21 mouse cellular contexts compared by ENCODE assay signal in genomic region chr1:59291652-59292051, GRCm38 (mm10). TPM values are rescaled to one million over a fixed set of nuclear protein-coding genes. Genes with fewer than 3 reads are reported as not detected.
A peak's percentile ranks its signal among the peaks of the same experiment; 100 is the strongest.
DNase-seq lines count a peak whose midpoint lies in the region; ATAC-seq lines count a peak whose summit lies in the region.
"Had no signal": no experiment of that assay in that cellular context is flagged by ENCODE, and none has a peak within 500 bp of the region (broad histone marks: within the 10 kb centered on the region; RNA-seq: fewer than 3 reads in every experiment).

No protein-coding gene starts in this region.

- no peak for ATAC-seq in heart, embryonic 11.5 days (replicated peaks; ENCODE audit: insufficient number of reproducible peaks, low FRiP score, low TSS enrichment)
- ATAC-seq in midbrain, embryonic 16.5 days = peak; percentile 67; the same call in 1 of the 2 replicates
- ATAC-seq in midbrain, embryonic 14.5 days (ENCODE audit: low FRiP score, low TSS enrichment) = no peak
- ATAC-seq in limb, embryonic 11.5 days (ENCODE audit: insufficient number of reproducible peaks, low FRiP score, low TSS enrichment, low read depth) = no peak
- ATAC-seq: activated CD4-positive, CD25-positive, alpha-beta regulatory T cell, adult 4 months; forebrain, postnatal 0 days; intestine, embryonic 15.5 days; Patski had no signal

- H3K27me3 ChIP-seq in heart, embryonic 11.5 days (ENCODE audit: control insufficient read depth, insufficient read depth, low read length) = no peaks in the 10 kb centered on the region
- no peaks in the 10 kb centered on the region for H3K27me3 ChIP-seq in midbrain, embryonic 16.5 days (ENCODE audit: control insufficient read depth, insufficient read depth, low read depth, low read length)
- no peaks in the 10 kb centered on the region for H3K27me3 ChIP-seq in midbrain, embryonic 14.5 days (ENCODE audit: control insufficient read depth, insufficient read depth, low read length)
- no peaks in the 10 kb centered on the region for H3K27me3 ChIP-seq in limb, embryonic 11.5 days (ENCODE audit: control insufficient read depth, insufficient read depth, low read length)
- H3K27me3 ChIP-seq: CH12.LX; embryonic facial prominence, embryonic 12.5 days; intestine, embryonic 15.5 days; Patski had no signal

- H3K9ac ChIP-seq in heart, embryonic 11.5 days (ENCODE audit: low read depth, low read length) = no peak overlapping the region
- no peak overlapping the region for H3K9ac ChIP-seq in midbrain, embryonic 16.5 days (ENCODE audit: low read depth, low read length)
- H3K9ac ChIP-seq in midbrain, embryonic 14.5 days (replicated peaks; ENCODE audit: low read length) = no peak overlapping the region
- no peak overlapping the region for H3K9ac ChIP-seq in limb, embryonic 11.5 days (ENCODE audit: low read length)
- H3K9ac ChIP-seq: embryonic facial prominence, embryonic 12.5 days; forebrain, postnatal 0 days; hindbrain, embryonic 14.5 days; intestine, embryonic 15.5 days had no signal

- peak; percentile 35 for DNase-seq in heart, adult 11 months
- no peak for DNase-seq in midbrain, embryonic 14.5 days
- peak; percentile 38 for DNase-seq in limb, embryonic 11.5 days (ENCODE audit: low spot score)
- DNase-seq in right cerebral cortex, adult 2 months (ENCODE audit: low spot score in 2 of 2) = no peak
- DNase-seq: adrenal gland, postnatal 14 days; cerebellum, adult 2 months; cerebellum, postnatal 10 days; forebrain, postnatal 0 days; gastrocnemius, adult 2 months; gastrocnemius, postnatal 25 days; heart, postnatal 10 days; heart, postnatal 4 days had no signal

- no peak overlapping the region for H3K4me3 ChIP-seq in heart, embryonic 11.5 days (ENCODE audit: low read depth, low read length)
- no peak overlapping the region for H3K4me3 ChIP-seq in midbrain, embryonic 16.5 days (ENCODE audit: low read depth, low read length)
- no peak overlapping the region for H3K4me3 ChIP-seq in midbrain, embryonic 14.5 days (replicated peaks; ENCODE audit: low read depth, low read length)
- no peak overlapping the region for H3K4me3 ChIP-seq in limb, embryonic 11.5 days (ENCODE audit: low read depth, low read length)
- H3K4me3 ChIP-seq: embryonic facial prominence, embryonic 12.5 days; gastrocnemius, adult 2 months; intestine, embryonic 15.5 days had no signal

- 56% methylated on average over 2 of the region's 2 CpGs for WGBS in heart, embryonic 11.5 days (ENCODE audit: insufficient replicate concordance)
- 37% methylated on average over 2 of the region's 2 CpGs for WGBS in midbrain, embryonic 16.5 days
- WGBS in midbrain, embryonic 14.5 days = 37% methylated on average over 2 of the region's 2 CpGs
- 16% methylated on average over 2 of the region's 2 CpGs for WGBS in limb, embryonic 11.5 days

- H3K9me3 ChIP-seq in heart, embryonic 11.5 days (replicated peaks; ENCODE audit: control insufficient read depth, low read length) = no peaks in the 10 kb centered on the region
- H3K9me3 ChIP-seq in midbrain, embryonic 16.5 days (replicated peaks; ENCODE audit: control insufficient read depth, low read length, poor library complexity, severe bottlenecking) = no peaks in the 10 kb centered on the region
- 0 out of 2 replicates have a peak, but pooled peaks cover 3% of the 10 kb centered on the region for H3K9me3 ChIP-seq in midbrain, embryonic 14.5 days (ENCODE audit: control insufficient read depth, low read length)
- H3K9me3 ChIP-seq in limb, embryonic 11.5 days (ENCODE audit: control insufficient read depth, low read length) = no peaks in the 10 kb centered on the region
- H3K9me3 ChIP-seq: embryonic facial prominence, embryonic 12.5 days; intestine, embryonic 15.5 days had no signal

- no peaks in the 10 kb centered on the region for H3K4me1 ChIP-seq in heart, embryonic 11.5 days (ENCODE audit: control insufficient read depth, insufficient read depth, low read length)
- no peaks in the 10 kb centered on the region for H3K4me1 ChIP-seq in midbrain, embryonic 16.5 days (ENCODE audit: control insufficient read depth, insufficient read depth, low read length)
- H3K4me1 ChIP-seq in midbrain, embryonic 14.5 days (ENCODE audit: control insufficient read depth, insufficient read depth, low read length) = no peaks in the 10 kb centered on the region
- peaks cover 7% of the 10 kb centered on the region; the same call in 1 of the 2 replicates for H3K4me1 ChIP-seq in limb, embryonic 11.5 days (ENCODE audit: control insufficient read depth, insufficient read depth, low read length)
- H3K4me1 ChIP-seq: intestine, embryonic 15.5 days had no signal

- H3K36me3 ChIP-seq in heart, embryonic 11.5 days (ENCODE audit: control insufficient read depth, insufficient read depth, low read length) = no peaks in the 10 kb centered on the region
- no peaks in the 10 kb centered on the region for H3K36me3 ChIP-seq in midbrain, embryonic 16.5 days (ENCODE audit: control insufficient read depth, insufficient read depth, low read length)
- H3K36me3 ChIP-seq in midbrain, embryonic 14.5 days (ENCODE audit: control insufficient read depth, insufficient read depth, low read length) = no peaks in the 10 kb centered on the region
- H3K36me3 ChIP-seq in limb, embryonic 11.5 days (ENCODE audit: control insufficient read depth, insufficient read depth, low read length) = no peaks in the 10 kb centered on the region
- H3K36me3 ChIP-seq: embryonic facial prominence, embryonic 12.5 days; intestine, embryonic 15.5 days had no signal

- no peak overlapping the region for H3K27ac ChIP-seq in heart, embryonic 11.5 days (ENCODE audit: low read depth, low read length)
- H3K27ac ChIP-seq in midbrain, embryonic 16.5 days (ENCODE audit: low read length) = no peak overlapping the region
- H3K27ac ChIP-seq in midbrain, embryonic 14.5 days (replicated peaks; ENCODE audit: low read depth, low read length) = no peak overlapping the region
- peak overlapping the region; percentile 45; the same call in 1 of the 2 replicates for H3K27ac ChIP-seq in limb, embryonic 11.5 days (replicated peaks; ENCODE audit: low read depth, low read length)
- H3K27ac ChIP-seq: embryonic facial prominence, embryonic 12.5 days; gastrocnemius, adult 2 months; hindbrain, embryonic 14.5 days; intestine, embryonic 15.5 days had no signal

- H3K4me2 ChIP-seq in heart, embryonic 11.5 days = no peak overlapping the region
- H3K4me2 ChIP-seq in midbrain, embryonic 16.5 days (ENCODE audit: low read length) = no peak overlapping the region
- no peak overlapping the region for H3K4me2 ChIP-seq in midbrain, embryonic 14.5 days (ENCODE audit: low read length)
- no peak overlapping the region for H3K4me2 ChIP-seq in limb, embryonic 11.5 days (ENCODE audit: low read depth, severe bottlenecking)
- H3K4me2 ChIP-seq: embryonic facial prominence, embryonic 12.5 days; hindbrain, embryonic 14.5 days; intestine, embryonic 15.5 days had no signal

RNA-seq across cellular contexts. Expression of gene Cdk15, which starts 34.9 kb away (rescaled TPM):
- 0.50 TPM in 1 of 2 replicates, not detected in the other for polyA plus RNA-seq in heart, embryonic 11.5 days (2014; fragmentation: Nextera tagmentation; extraction: Ambion mirVana)
- 1.5 and 2.2 TPM in 2 replicates for polyA plus RNA-seq in midbrain, embryonic 16.5 days (2015; fragmentation: Nextera tagmentation; extraction: Ambion mirVana)
- 1.2 and 1.7 TPM in 2 replicates for polyA plus RNA-seq in midbrain, embryonic 14.5 days (2014; fragmentation: Nextera tagmentation; extraction: Ambion mirVana)
- 0.13 and 0.21 TPM in 2 replicates for polyA plus RNA-seq in limb, embryonic 11.5 days (2014; fragmentation: Nextera tagmentation; extraction: Ambion mirVana)
- polyA plus RNA-seq: activated CD4-positive, CD25-positive, alpha-beta regulatory T cell, adult 4 months; heart, embryonic 14.5 days had no signal

RNA-seq across cellular contexts. Expression of gene Als2, which starts 54.6 kb away (rescaled TPM):
- polyA plus RNA-seq in heart, embryonic 11.5 days (2014; fragmentation: Nextera tagmentation; extraction: Ambion mirVana) = 10.1 and 13.3 TPM in 2 replicates
- 23.5 and 24.0 TPM in 2 replicates for polyA plus RNA-seq in midbrain, embryonic 16.5 days (2015; fragmentation: Nextera tagmentation; extraction: Ambion mirVana)
- polyA plus RNA-seq in midbrain, embryonic 14.5 days (2014; fragmentation: Nextera tagmentation; extraction: Ambion mirVana) = 12.7 and 24.1 TPM in 2 replicates
- polyA plus RNA-seq in limb, embryonic 11.5 days (2014; fragmentation: Nextera tagmentation; extraction: Ambion mirVana) = 12.0 and 13.2 TPM in 2 replicates

Comparison
In these comparisons a context has a peak if more than half of its experiments do, and no peak if none do; other contexts are left out.
1. DNase-seq: peak in heart, adult 11 months (single experiment) and limb, embryonic 11.5 days (single experiment); none in midbrain, embryonic 14.5 days (single experiment) and right cerebral cortex, adult 2 months (0 of 2).